Mouse (Mus musculus): ENCODE results near the gene Chrna5. TPM values are rescaled to one million over a fixed set of nuclear protein-coding genes. Genes with fewer than 3 reads are reported as not detected.

Gene Chrna5
- polyA plus RNA-seq, 1 experiment, result not detected

GRCm38 (mm10) chr9:55010588-55011350 lies 30.1 kb downstream of the Chrna5 start:
- no peak for TF ChIP-seq POLR2A (IDR thresholded peaks at IDR 0.05; ENCODE audit: insufficient read length, low read depth)
- TF ChIP-seq MYOG (IDR thresholded peaks at IDR 0.05; ENCODE audit: control insufficient read depth in 1 of 3, insufficient read depth in 1 of 3, insufficient read length in 2 of 3, low read depth in 2 of 3), result no peak
- no peak for TF ChIP-seq USF1 (IDR thresholded peaks at IDR 0.05; ENCODE audit: low read depth)
- Histone ChIP-seq H3K4me3 (no peak overlapping the region), H3K4me2 (ENCODE audit: low read depth) (no peak overlapping the region), H3K79me2 (ENCODE audit: control insufficient read depth, insufficient read depth) (no peaks in the 10 kb centered on the region), H3K27me3 (ENCODE audit: control insufficient read depth, insufficient read depth, insufficient read length) (no peaks in the 10 kb centered on the region), H3K36me3 (ENCODE audit: control insufficient read depth, insufficient read depth) (no peaks in the 10 kb centered on the region), H3ac (ENCODE audit: control insufficient read depth, insufficient read length) (no peak overlapping the region)

GRCm38 (mm10) chr9:55016926-55017325 lies 36.2 kb downstream of the Chrna5 start:
- no peak overlapping the region for H3ac ChIP-seq (ENCODE audit: control insufficient read depth, insufficient read length)
- no peak overlapping the region for H3K4me3 ChIP-seq
- no peaks in the 10 kb centered on the region for H3K79me2 ChIP-seq (ENCODE audit: control insufficient read depth, insufficient read depth)
- H3K4me2 ChIP-seq (ENCODE audit: low read depth), result no peak overlapping the region
- no peaks in the 10 kb centered on the region for H3K27me3 ChIP-seq (ENCODE audit: control insufficient read depth, insufficient read depth, insufficient read length)
- no peaks in the 10 kb centered on the region for H3K36me3 ChIP-seq (ENCODE audit: control insufficient read depth, insufficient read depth)
- TF ChIP-seq CEBPB (IDR thresholded peaks at IDR 0.05; ENCODE audit: insufficient read depth, poor library complexity, severe bottlenecking) (no peak), TCF12 (IDR thresholded peaks at IDR 0.05; ENCODE audit: insufficient read depth, poor library complexity, severe bottlenecking) (no peak), MAX (IDR thresholded peaks at IDR 0.05; ENCODE audit: low read depth) (no peak), TCF3 (IDR thresholded peaks at IDR 0.05; ENCODE audit: insufficient read length, low read depth) (no peak), MYOD1 (IDR thresholded peaks at IDR 0.05; ENCODE audit: control insufficient read depth in 1 of 3, insufficient read length in 2 of 3, low read depth in 2 of 3) (no peak), POLR2A (IDR thresholded peaks at IDR 0.05; ENCODE audit: insufficient read length, low read depth) (no peak), USF1 (IDR thresholded peaks at IDR 0.05; ENCODE audit: low read depth) (no peak), SRF (IDR thresholded peaks at IDR 0.05; ENCODE audit: control insufficient read depth, insufficient read length, low read depth) (no peak), POLR2AphosphoS2 (IDR thresholded peaks at IDR 0.05; ENCODE audit: insufficient read length, low read depth) (no peak), REST (IDR thresholded peaks at IDR 0.05; ENCODE audit: insufficient read depth, insufficient read length) (no peak), E2F4 (IDR thresholded peaks at IDR 0.05; ENCODE audit: insufficient read depth) (no peak), MYOG (IDR thresholded peaks at IDR 0.05; ENCODE audit: control insufficient read depth in 1 of 3, insufficient read depth in 1 of 3, insufficient read length in 2 of 3, low read depth in 2 of 3) (no peak)

DNA sequence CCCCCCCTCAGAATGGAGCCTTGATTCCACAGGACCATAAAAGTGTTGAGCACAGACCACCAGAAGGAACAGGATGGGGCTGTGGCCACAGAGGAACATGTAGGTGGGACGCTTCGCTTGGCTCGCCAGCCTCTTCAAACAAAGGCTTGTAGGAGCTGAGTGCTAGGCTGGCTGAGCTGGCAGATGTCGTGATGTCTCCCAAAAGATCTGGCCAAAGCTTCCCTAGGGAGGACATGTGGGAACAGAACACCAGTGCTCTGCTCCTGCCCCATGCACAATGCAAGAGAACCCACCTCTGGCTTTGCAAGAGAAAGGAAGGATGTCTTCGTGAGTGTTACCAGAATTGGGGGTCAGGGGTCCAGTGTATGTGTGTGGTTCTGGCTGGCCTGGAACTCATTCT lies 42.6 kb downstream of the Chrna5 start:
- no peaks in the 10 kb centered on the region for H3K36me3 ChIP-seq (ENCODE audit: control insufficient read depth, insufficient read depth)
- TF ChIP-seq MAX (IDR thresholded peaks at IDR 0.05; ENCODE audit: low read depth) (no peak), TCF12 (IDR thresholded peaks at IDR 0.05; ENCODE audit: insufficient read depth, poor library complexity, severe bottlenecking) (no peak), POLR2AphosphoS2 (IDR thresholded peaks at IDR 0.05; ENCODE audit: insufficient read length, low read depth) (no peak), MYOG (IDR thresholded peaks at IDR 0.05; ENCODE audit: control insufficient read depth in 1 of 3, insufficient read depth in 1 of 3, insufficient read length in 2 of 3, low read depth in 2 of 3) (no peak), MYOD1 (IDR thresholded peaks at IDR 0.05; ENCODE audit: control insufficient read depth in 1 of 3, insufficient read length in 2 of 3, low read depth in 2 of 3) (no peak), USF1 (IDR thresholded peaks at IDR 0.05; ENCODE audit: low read depth) (no peak), REST (IDR thresholded peaks at IDR 0.05; ENCODE audit: insufficient read depth, insufficient read length) (no peak), CEBPB (IDR thresholded peaks at IDR 0.05; ENCODE audit: insufficient read depth, poor library complexity, severe bottlenecking) (no peak), SRF (IDR thresholded peaks at IDR 0.05; ENCODE audit: control insufficient read depth, insufficient read length, low read depth) (no peak), TCF3 (IDR thresholded peaks at IDR 0.05; ENCODE audit: insufficient read length, low read depth) (no peak), E2F4 (IDR thresholded peaks at IDR 0.05; ENCODE audit: insufficient read depth) (no peak), POLR2A (IDR thresholded peaks at IDR 0.05; ENCODE audit: insufficient read length, low read depth) (no peak)
- peaks cover 26% of the 10 kb centered on the region for H3K27me3 ChIP-seq (ENCODE audit: control insufficient read depth, insufficient read depth, insufficient read length)

DNA sequence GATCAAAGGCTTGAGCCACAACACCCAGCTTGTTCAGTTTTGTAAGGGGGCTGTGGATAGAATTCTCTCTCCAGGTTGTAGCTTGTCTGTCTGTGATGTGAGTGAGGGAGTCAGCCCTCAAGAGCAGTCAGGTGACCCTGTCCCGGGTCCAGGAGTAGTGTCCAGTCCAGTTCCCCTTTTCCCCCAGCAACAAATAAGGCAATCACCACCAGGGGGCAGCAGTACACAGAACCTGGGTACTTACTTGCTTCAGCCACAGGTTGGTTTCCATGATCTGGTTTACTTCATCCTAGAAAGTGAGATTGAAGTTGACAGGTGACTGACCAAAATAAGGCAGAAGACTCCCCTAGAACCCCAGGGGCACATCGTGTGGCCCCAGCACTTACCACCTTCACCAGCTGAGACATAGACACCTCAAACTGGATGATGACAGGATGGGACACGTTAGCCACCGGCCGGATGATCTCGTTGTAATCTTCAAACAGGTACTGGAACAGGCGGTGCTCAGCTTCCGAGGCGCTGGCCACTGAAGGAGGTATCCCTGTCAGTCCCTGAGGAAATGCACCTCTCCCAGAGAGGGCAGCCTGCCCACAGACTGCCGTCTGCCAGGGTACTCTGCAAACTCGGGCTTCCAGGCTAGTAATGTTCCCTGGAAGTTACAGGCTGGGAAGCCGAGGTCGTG lies 43.4 kb downstream of the Chrna5 start:
- no peak overlapping the region for H3K4me2 ChIP-seq (ENCODE audit: low read depth)
- H3K27me3 ChIP-seq (ENCODE audit: control insufficient read depth, insufficient read depth, insufficient read length), result peaks cover 26% of the 10 kb centered on the region
- no peak overlapping the region for H3K4me3 ChIP-seq
- no peaks in the 10 kb centered on the region for H3K79me2 ChIP-seq (ENCODE audit: control insufficient read depth, insufficient read depth)
- no peak overlapping the region for H3ac ChIP-seq (ENCODE audit: control insufficient read depth, insufficient read length)
- no peaks in the 10 kb centered on the region for H3K36me3 ChIP-seq (ENCODE audit: control insufficient read depth, insufficient read depth)
- TF ChIP-seq POLR2A (IDR thresholded peaks at IDR 0.05; ENCODE audit: insufficient read length, low read depth), result no peak

More for the DNA sequence above, 42.6 kb downstream of the Chrna5 start:
- H3K4me2 ChIP-seq (ENCODE audit: low read depth), result no peak overlapping the region
- no peaks in the 10 kb centered on the region for H3K79me2 ChIP-seq (ENCODE audit: control insufficient read depth, insufficient read depth)
- no peak overlapping the region for H3K4me3 ChIP-seq
- no peak overlapping the region for H3ac ChIP-seq (ENCODE audit: control insufficient read depth, insufficient read length)
